Mouse (Mus musculus) erythroblast, embryonic 14.5 days (primary cell): ENCODE measurements around the gene Clptm1. TPM values are rescaled to one million over a fixed set of nuclear protein-coding genes. Genes with fewer than 3 reads are reported as not detected.
A peak's percentile ranks its signal among the peaks of the same experiment; 100 is the strongest.

Source experiments
- H3K27me3 ChIP-seq: 2 replicates; pipeline ENCODE4 v1.6.1; 2012; ENCODE audit warnings: inconsistent platforms; ENCODE audit not compliant: control insufficient read depth
- H3K36me3 ChIP-seq: 2 replicates; pipeline ENCODE4 v1.6.1; 2012; ENCODE audit warnings: mild to moderate bottlenecking, inconsistent platforms; ENCODE audit not compliant: control insufficient read depth
- H3K4me1 ChIP-seq: 2 replicates; pipeline ENCODE4 v1.6.1; 2012; ENCODE audit warnings: inconsistent platforms; ENCODE audit not compliant: control insufficient read depth
- H3K4me3 ChIP-seq: replicated peaks from 2 replicates; pipeline ENCODE3; 2012; ENCODE audit warnings: moderate library complexity, mild to moderate bottlenecking, inconsistent platforms
- H3K9me3 ChIP-seq: 2 replicates; pipeline ENCODE4 v1.6.1; 2012; ENCODE audit warnings: low read length, inconsistent platforms, mixed read lengths; ENCODE audit not compliant: control insufficient read depth
- GATA1 ChIP-seq: IDR thresholded peaks from 2 replicates; pipeline ENCODE4 v1.6.1; 2012; ENCODE audit warnings: low read length, inconsistent platforms, mixed read lengths
- TAL1 ChIP-seq: IDR thresholded peaks from 3 replicates; pipeline ENCODE4 v1.6.1; 2012; ENCODE audit warnings: low read length, inconsistent platforms, mixed read lengths
- polyA plus RNA-seq: library from polyadenylated mRNA; stranded (reverse); fragments of >175 nt; gene quantifications from 2 replicates; pipeline ENCODE4 v1.2.3, GENCODE M21; 2012

Clptm1 gene
- polyA plus RNA-seq, 1 experiment, result 15.2 TPM

DNA sequence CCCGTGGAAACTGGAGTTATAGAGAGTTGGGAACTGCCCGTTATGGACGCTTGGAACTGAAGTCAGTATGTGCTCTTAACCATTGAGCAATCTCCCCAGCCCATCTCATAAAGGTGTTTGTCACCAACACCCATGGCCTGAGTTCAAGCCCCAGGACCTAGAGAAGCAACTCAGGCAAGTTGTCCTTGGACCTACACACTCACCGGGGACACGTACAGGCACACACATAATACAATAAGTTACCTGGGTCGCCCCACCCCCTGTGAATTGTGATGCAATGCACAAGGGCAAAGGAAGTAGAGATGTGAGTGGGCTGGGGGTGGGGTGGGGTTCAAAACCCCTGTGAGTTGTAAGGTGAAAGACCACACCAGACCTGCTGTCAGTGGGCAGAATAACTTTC, 21.7 kb upstream of the Clptm1 start:
- peaks cover 7% of the 10 kb centered on the region; the same call in 1 of the 2 replicates for H3K4me1 ChIP-seq
- no peaks in the 10 kb centered on the region; the same call in 1 of the 2 replicates for H3K36me3 ChIP-seq
- H3K27me3 ChIP-seq, result no peaks in the 10 kb centered on the region
- no peak overlapping the region for H3K4me3 ChIP-seq
- TF ChIP-seq GATA1 (no peak), TAL1 (no peak)
- H3K9me3 ChIP-seq, result no peaks in the 10 kb centered on the region

DNA sequence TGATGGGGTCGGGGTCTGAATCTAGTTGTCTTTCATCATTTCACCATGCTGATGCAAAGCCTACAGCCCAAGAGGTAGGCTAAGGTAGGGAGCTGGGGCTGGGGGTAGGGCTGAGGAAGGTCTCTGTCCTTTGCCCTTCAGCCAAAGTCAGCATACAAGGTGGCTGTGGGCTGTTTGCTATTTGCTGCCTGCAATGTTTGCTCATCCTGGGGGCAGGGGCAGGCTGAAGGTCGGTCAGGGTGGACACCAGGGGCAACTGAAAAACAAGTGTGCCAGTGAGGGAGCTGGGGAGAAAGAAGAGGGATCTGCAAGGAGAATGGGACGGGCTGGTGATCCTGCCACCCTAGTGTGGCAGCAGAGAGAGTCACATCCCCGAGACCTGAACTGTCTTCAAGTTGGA, 20.5 kb upstream of the Clptm1 start:
- H3K27me3 ChIP-seq, result no peaks in the 10 kb centered on the region
- H3K4me1 ChIP-seq, result peaks cover 10% of the 10 kb centered on the region; the same call in 1 of the 2 replicates
- H3K9me3 ChIP-seq, result no peaks in the 10 kb centered on the region
- no peaks in the 10 kb centered on the region; the same call in 1 of the 2 replicates for H3K36me3 ChIP-seq
- no peak for TF ChIP-seq GATA1
- no peak for TF ChIP-seq TAL1
- no peak overlapping the region for H3K4me3 ChIP-seq

DNA sequence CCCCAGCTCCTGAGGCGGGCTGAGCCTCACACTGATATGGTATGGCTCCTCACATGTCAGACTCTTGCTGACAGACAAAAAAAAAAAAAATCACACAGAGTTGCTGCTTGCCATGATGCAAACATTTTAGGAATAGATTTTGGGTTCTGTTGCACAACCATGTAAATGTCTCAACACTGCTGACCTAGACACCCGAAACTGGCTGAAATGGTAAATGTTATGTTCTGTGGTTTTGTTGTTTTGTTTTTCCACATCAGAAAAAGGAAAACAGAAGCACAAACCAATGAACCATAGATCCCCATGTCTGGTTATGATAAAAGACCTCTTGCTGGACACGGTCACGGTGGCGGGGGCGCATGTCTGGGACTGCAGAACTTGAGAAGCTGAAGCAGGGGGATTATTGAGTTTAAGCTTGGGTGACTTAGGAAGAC, 19.0 kb upstream of the Clptm1 start:
- Histone ChIP-seq H3K9me3 (no peaks in the 10 kb centered on the region), H3K4me1 (peaks cover 10% of the 10 kb centered on the region; the same call in 1 of the 2 replicates)
- TF ChIP-seq GATA1, result no peak
- no peak for TF ChIP-seq TAL1

DNA sequence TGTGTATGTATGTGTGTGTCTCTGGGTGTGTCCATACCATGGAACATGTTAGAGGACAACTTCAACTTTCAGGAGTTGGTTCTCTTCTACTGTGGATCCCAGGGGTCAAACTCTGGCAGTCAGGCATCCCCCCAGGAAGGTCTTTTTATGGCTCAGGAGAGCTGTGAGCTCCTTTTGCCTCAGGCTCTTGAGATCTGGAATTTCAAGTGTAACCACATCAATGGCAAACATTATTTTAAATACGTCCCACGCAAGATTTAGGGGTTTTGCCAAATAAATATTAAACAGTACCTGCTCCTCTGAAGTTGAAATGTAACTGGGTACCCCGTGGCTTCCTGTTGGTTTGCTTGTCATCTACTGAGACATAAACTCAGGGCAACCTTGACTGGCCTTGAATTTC, 18.1 kb upstream of the Clptm1 start:
- TF ChIP-seq TAL1 (no peak), GATA1 (no peak)
- Histone ChIP-seq H3K27me3 (no peaks in the 10 kb centered on the region), H3K36me3 (no peaks in the 10 kb centered on the region), H3K4me1 (peaks cover 10% of the 10 kb centered on the region; the same call in 1 of the 2 replicates), H3K9me3 (no peaks in the 10 kb centered on the region), H3K4me3 (no peak overlapping the region)

More for the DNA sequence above, 19.0 kb upstream of the Clptm1 start:
- H3K36me3 ChIP-seq, result no peaks in the 10 kb centered on the region
- no peaks in the 10 kb centered on the region for H3K27me3 ChIP-seq
- H3K4me3 ChIP-seq, result no peak overlapping the region

DNA sequence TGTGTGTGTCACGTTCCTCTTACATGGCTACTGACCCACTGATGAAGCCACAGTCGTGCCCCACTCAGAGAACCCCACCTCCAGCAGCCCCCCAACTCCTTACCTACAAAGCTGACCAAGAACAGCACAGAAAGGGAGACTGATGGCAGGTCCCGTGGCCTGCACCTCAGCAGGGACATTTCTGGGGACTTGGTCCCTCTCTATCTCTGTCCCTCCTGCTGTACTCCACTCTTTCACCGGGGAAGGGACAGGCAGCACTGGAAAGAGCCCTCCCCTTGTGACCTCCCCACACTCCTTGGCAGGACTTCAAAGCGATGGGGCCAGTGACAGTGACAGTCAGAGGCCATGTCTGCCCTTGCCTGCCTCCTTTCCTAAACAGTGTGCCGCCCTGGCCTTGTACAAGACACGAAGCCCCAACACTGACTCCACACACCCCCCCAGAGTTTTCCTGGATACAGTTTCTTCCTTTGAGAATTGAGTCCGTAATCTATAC, 16.4 kb upstream of the Clptm1 start, which contains the start of the genes Gm44805 and Apoc4:
Gene Gm44805, minus strand, starts transcription at position 222 of the 493 bp plus-strand sequence.
Gene Apoc4, minus strand, starts transcription at position 278 of the 493 bp plus-strand sequence.
- TF ChIP-seq GATA1, result no peak
- no peak for TF ChIP-seq TAL1
- Histone ChIP-seq H3K4me1 (peaks cover 5% of the 10 kb centered on the region; the same call in 1 of the 2 replicates), H3K27me3 (no peaks in the 10 kb centered on the region), H3K9me3 (no peaks in the 10 kb centered on the region), H3K36me3 (no peaks in the 10 kb centered on the region; the same call in 1 of the 2 replicates), H3K4me3 (peak within 1 kb of the TSS; percentile 3)

DNA sequence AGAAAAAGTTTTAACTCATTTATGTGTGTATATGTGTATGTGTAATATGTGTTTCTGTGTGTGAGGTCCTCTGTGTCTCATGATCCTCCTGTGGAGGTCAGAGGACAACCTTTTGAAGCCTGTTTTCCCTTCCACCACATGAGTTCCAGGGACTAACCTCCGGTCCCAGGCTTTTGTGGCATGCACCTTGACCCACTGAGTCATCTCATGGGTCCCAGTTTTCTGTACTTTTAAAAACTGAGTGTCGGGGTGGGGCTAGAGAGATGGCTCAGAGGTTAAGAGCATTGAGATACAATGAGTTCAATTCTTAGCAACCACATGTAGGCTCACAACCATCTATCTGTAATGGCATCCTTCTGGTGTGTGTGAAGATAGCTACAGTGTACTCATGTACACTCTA, 15.9 kb upstream of the Clptm1 start:
- TF ChIP-seq GATA1 (no peak), TAL1 (no peak)
- Histone ChIP-seq H3K9me3 (no peaks in the 10 kb centered on the region), H3K36me3 (no peaks in the 10 kb centered on the region; the same call in 1 of the 2 replicates), H3K27me3 (no peaks in the 10 kb centered on the region), H3K4me3 (no peak overlapping the region), H3K4me1 (peaks cover 5% of the 10 kb centered on the region; the same call in 1 of the 2 replicates)

DNA sequence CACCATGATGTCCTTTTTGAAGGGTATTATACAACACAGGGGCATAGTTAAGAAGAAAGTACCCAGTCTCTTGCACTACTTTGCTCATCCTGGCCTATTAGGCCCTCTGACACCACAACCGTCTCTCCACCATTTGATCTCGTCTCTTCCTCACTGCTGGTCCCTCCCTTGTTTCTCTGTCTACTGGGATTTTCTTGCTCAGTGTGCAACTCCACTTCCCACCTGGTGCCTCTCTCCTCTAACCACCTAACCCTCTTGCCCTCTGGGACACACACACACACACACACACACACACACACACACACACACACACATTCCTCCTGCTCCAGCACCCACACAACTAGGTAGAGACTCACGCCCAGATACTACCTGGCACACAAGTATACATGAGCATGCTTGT, 14.1 kb upstream of the Clptm1 start:
- no peaks in the 10 kb centered on the region for H3K27me3 ChIP-seq
- peaks cover 5% of the 10 kb centered on the region; the same call in 1 of the 2 replicates for H3K4me1 ChIP-seq
- no peak overlapping the region for H3K4me3 ChIP-seq
- H3K36me3 ChIP-seq, result no peaks in the 10 kb centered on the region; the same call in 1 of the 2 replicates
- no peak for TF ChIP-seq TAL1
- TF ChIP-seq GATA1, result no peak
- no peaks in the 10 kb centered on the region for H3K9me3 ChIP-seq

DNA sequence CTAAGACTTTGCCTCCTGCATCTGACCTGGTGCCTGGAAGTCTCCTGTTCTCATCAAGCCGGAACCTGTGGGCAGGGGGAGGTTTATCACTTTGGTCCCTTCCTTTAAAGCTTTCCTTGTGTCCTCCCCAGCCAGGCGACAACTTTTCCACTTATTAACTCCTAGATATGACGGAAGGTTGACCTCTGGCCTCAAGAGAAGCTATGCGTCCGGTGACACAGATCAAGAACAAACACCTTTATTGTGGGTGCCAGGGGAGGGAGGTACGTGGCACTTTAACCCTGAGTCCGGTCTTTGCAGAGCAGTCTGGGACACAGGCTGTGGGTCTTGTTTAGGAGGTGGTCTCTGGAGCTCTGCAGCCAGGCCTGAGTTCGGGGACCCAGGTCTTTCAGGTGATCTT, 13.0 kb upstream of the Clptm1 start, which contains the start of gene Apoc2:
Gene Apoc2, minus strand, starts transcription at position 70 of the 400 bp plus-strand sequence.
- Histone ChIP-seq H3K9me3 (no peaks in the 10 kb centered on the region), H3K36me3 (no peaks in the 10 kb centered on the region; the same call in 1 of the 2 replicates)

DNA sequence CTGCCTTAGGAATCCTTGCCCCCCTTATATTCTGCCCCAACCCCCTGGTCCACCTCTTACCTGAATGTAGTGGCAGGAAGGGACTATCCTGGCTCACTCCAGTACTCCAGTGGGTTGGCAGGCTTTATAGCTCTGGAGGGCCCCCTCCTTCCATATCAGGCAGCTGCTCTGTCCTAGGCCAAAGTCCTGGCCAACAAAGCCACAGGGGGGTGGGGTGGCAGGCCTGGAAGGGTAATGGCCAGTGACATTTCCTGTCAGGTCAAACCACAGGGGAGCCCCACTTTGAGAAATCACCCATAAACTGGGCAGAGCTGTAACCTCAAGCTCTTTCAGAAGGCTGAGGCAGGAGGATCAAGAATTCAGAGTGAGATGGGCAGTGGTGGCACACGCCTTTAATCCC, 11.8 kb upstream of the Clptm1 start:
- H3K4me1 ChIP-seq, result peaks cover 3% of the 10 kb centered on the region; the same call in 1 of the 2 replicates
- TF ChIP-seq TAL1, result no peak
- TF ChIP-seq GATA1, result no peak
- no peaks in the 10 kb centered on the region; the same call in 1 of the 2 replicates for H3K36me3 ChIP-seq
- no peaks in the 10 kb centered on the region for H3K9me3 ChIP-seq
- no peaks in the 10 kb centered on the region for H3K27me3 ChIP-seq
- peak overlapping the region; percentile 39 for H3K4me3 ChIP-seq

More for the DNA sequence above, 13.0 kb upstream of the Clptm1 start, which contains the start of gene Apoc2:
- Histone ChIP-seq H3K27me3 (no peaks in the 10 kb centered on the region), H3K4me1 (peaks cover 5% of the 10 kb centered on the region; the same call in 1 of the 2 replicates), H3K4me3 (no peak within 1 kb of the TSS)
- TF ChIP-seq GATA1, result no peak
- no peak for TF ChIP-seq TAL1

DNA sequence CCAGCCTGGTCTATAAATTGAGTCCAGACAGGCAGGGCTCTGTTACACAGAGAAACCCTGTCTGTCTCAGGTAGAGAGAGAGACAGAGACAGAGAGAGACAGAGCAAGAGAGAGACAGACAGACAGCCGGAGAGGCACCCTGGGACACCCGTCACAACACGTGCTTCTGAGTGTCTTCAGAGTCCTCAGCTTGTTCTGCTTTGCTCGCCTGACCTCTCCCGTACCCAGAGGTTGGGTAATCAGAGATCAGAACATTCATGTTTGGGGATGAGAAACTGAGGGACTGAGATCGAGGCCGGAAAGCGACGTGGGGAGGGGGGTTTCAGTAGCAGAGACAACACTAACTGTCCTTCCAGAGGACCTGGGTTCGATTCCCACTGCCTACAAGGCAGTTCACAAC, 11.0 kb upstream of the Clptm1 start:
- Histone ChIP-seq H3K9me3 (no peaks in the 10 kb centered on the region), H3K4me1 (no peaks in the 10 kb centered on the region), H3K27me3 (no peaks in the 10 kb centered on the region), H3K36me3 (no peaks in the 10 kb centered on the region; the same call in 1 of the 2 replicates), H3K4me3 (peak overlapping the region; percentile 39)
- TF ChIP-seq TAL1, result no peak
- no peak for TF ChIP-seq GATA1
